Mouse (Mus musculus): ENCODE results near the gene Wdr90. TPM values are rescaled to one million over a fixed set of nuclear protein-coding genes. Genes with fewer than 3 reads are reported as not detected.

Gene Wdr90
- total RNA-seq, 2 experiments from 2014 or later = 1.6 to 2.0 TPM

DNA sequence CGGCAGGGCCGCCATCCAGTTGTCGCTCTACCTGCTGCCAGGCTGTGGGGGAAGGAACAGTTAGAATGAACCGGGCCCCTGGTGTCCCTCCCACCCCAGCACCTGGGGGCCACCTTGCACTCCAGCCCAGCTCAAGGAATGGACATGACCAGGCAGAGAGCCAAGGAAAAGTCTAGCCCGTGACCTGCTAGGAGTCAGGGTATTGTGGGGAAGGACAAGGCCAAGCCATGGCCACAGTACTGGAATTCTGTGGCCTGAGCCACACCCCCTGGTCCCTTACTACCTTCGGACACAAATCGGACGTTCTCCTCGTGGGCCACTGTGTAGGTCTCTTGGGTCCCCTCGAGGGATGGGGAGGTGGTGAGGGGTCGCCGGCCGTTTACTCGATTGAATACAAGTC is 3.0 kb upstream of the Wdr90 start:
- no peak for DNase-seq
- intact Hi-C loops (cut with DNase I; ENCODE audit: low total_unique reads) = no loop called here

DNA sequence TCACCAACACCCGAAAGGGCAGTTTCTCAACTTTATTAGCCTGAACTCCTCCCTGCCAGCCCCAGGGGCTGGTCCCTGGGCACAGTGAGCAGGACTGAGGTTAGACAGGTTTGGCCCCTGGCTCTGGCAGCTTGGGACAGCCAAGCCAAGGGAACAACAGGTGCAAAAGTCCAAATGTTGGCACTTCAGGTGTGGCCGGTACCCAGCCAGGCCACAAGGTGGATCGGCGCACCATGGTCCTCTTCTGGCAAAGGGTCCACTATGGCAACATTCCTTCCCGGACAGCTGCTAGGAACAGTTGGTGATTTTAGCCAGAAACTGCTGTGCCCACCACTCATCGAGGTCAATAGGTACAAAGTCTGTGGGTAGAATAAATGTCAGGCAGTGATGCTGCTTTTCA is 2.4 kb upstream of the Wdr90 start:
- DNase-seq = no peak
- intact Hi-C loops (cut with DNase I; ENCODE audit: low total_unique reads) = no loop called here

DNA sequence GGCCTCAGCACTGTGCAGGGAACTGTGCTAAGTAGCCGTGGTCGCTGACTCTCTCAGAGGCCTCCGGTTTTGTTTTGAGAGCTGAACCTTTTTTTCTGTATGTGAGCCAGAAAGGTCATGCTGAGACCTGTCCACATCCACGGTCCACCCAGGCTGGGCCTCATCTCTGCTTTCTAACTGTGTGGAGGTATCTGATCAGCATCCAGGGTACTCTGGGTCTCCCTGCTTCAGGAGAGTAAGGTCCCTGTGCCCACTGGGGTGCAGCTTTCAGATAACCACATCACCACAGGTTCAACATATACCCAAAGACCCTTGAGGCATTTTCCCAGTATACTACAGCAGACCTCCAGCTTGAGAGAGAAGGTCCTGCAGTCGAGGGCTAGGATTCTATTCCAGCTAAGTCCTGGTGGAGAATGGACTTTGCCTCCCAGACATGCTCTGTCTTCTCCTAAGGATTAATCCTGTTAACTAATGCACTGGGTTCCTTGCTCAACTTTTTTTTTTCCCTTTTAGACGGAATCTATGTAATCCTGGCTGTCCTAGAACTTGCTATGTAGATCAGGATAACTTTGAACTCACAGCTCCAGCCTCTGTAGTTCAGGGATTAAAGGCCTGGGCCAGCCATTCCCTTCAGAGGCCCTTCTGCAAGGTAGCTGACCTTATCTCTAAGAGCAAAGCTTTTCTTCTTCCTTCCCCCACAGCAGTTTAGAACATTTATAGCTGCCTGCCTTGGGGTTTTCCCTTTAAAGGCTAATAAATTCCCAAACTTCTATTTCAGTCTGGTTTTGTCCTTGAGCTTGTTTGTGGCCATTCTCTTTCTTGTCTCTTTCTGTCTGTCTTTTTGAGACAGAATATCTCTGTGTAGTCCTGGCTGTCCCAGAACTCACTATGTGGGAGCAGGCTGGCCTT is 657 bp upstream of the Wdr90 start:
- intact Hi-C loops (cut with DNase I; ENCODE audit: low total_unique reads) = no loop called here
- no peak for DNase-seq

DNA sequence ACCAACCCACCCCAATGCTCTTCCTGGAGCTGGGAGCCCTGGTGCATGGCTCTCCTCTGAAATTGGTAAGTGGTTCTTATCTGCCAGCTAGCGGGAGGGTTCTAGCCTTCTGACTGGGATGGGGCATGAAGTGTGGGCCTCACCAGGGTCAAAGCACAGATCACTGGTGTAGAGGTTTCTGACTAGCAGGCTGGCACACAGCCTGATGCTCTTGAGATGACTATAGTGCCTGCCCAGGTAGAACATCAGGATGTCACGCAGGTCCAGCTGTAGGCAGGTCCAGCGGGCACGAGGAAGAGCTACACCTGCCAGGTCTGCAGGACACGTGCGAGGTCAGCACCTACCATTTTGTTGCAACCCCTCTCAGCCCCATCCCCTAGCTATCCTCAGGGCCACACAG is 1.1 kb downstream of the Wdr90 start:
- intact Hi-C loops (cut with DNase I; ENCODE audit: low total_unique reads) = no loop called here
- no peak for DNase-seq

DNA sequence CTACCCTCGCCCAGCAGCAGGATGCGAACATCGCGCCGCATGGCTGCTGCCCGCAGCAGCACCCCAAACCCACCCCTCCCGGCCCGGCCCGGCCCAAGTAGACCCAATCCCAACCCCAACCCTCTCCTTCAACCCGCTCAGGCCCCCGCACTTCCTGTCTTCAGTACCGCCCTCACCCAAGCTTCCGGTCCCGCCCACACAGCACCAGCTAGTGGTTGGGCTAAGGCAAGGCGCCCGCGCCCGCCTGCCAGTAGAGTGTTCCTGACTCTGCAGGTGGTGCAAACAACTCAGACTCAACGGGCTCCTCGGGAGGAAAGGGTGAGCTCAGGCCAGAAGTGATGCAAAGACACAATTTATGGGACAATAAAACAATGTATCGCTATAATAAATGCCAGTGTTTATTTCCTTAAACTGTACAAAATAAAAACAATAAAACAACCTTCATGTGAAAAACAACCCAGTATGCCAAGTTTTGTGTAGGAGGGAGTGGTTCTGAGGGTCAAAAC is 16.9 kb downstream of the Wdr90 start, which contains the start of gene Rhot2:
TSS of gene Rhot2 (minus strand) at position 456 of the 506 bp plus-strand sequence.
- intact Hi-C loops (cut with DNase I; ENCODE audit: low total_unique reads) = no loop called here
- DNase-seq = peak; percentile 96

DNA sequence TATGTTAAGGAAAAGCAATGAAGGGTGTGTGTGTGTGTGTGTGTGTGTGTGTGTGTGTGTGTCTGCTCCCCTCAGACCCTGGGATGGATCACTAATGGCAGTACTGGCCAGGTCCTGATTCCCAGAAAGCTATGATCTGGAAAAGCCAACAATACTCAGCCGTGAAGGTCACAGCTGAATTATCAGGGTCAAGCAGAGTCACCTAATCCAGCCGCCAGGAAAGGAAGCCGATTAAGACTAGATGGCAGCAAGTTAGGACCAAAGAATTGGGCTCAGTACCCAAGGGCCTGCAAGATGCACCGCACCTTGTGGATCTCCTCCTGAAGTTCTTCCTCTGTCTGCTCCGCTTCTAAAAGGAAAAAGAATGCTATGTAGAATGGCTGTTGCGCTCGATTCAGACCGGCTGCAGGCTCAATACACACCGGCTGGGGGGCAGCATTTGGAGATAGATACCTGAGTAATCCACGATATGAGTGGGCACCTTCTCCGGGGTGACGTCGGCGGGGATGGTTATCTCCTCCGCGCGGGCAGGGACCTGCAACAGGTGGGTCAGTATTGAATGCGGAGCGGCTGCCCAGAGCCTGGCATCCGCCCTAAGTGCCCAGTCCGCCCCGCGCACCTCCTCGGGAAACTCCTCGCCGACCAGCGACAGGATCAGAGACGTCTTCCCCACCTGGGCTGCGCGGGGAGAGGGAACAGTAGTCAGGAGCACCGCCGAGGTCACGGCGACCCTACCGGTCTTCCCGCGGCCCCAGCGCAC is 17.5 kb downstream of the Wdr90 start:
- intact Hi-C loops (cut with DNase I; ENCODE audit: low total_unique reads) = no loop called here
- no peak for DNase-seq

DNA sequence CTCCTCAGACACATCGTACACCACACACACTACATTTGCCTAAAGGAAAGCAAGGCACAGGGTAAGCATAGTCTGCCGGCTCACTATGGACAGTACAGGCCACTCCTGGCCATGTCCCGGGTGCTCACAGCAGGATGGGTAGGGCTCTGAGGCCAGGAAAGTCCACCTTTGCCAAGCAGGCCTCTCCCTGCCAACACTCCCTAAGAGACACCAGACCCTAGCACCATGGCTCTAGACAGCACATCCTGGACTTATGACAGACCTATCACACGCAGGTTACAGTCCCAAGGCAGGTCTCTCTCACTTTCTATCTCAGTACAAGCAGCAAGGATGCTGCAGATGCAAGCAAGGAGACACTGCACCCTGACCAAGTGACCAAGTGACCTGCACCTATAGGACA is 18.2 kb downstream of the Wdr90 start:
- no peak for DNase-seq
- intact Hi-C loops (cut with DNase I; ENCODE audit: low total_unique reads) = no loop called here

DNA sequence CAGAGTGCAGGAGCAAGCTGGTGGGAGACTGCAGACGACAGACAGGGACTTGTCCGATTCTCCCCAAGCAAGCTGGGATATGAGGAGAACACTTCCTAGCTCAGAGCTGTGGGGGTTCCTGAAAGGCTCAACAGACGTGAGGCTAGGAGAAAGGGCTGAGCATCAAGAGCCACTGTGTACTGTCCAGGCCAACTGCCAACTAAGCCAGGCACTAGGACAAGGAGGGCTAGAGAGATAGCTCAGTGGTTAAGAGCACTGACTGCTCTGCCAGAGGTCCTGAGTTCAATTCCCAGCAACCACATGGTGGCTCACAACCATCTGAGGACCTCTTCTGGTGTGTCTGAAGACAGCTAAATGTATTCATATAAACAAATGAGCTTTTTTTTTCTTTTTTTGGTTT is 18.8 kb downstream of the Wdr90 start:
- intact Hi-C loops (cut with DNase I; ENCODE audit: low total_unique reads) = no loop called here
- DNase-seq = no peak

DNA sequence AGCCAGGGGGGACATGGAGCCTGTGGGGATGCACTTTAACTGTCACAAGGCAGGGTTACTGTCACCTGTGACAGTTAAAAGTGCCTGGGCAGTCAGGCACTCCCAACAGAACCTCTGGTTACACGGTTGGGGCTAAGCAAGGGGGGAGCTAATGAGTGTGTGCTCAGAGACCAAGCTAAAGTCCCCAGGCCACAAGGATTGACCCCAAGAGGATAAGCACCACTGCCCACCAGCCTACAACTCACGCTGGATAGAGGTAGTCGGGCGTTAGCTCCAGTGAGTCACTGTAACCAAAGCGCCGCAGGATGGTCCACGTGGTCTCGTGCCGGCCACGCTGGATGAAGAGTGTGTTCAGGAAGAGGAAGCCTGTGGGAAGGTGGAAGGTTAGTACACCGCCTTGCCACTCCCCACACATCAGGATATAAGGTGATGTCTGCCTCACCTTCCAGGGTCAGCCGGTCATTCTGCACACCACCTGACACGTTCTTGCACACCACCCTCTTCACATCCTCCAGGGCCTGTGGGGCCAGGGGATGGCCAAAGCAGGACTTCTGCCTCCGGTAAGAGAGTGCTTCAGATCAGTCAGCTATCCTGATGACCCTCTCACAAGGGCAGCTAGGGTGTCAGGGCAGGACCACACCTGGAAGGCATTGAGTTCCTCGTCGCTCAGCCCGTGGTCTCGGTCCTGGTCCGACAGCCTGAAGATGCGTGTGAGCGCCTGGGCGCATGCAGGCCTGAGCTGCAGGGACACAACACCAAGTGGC is 20.0 kb downstream of the Wdr90 start, which contains the start of gene Gm20683:
TSS of gene Gm20683 (minus strand) at position 647 of the 764 bp plus-strand sequence.
- intact Hi-C loops (cut with DNase I; ENCODE audit: low total_unique reads) = no loop called here
- no peak for DNase-seq

DNA sequence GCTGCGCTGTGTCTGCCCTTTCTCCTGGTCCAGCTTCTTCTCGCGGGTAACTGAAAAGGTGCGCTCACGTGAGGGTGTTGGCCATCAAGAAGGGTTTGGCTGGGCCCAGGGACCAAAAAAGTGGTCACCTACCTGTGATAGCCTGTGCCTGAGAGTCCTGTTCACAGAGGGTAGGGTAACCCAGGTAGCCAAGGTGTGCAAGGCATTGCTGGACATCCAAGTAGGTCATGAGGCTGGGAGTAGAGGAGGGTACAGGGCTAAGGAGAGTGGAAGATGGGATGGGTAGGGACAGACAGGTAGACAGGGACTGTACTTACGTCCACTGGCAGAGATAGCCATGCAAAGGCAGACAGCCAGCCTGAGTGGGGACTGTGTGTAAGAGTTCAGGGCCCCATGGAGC is 20.8 kb downstream of the Wdr90 start:
- intact Hi-C loops (cut with DNase I; ENCODE audit: low total_unique reads) = no loop called here
- DNase-seq = no peak

DNA sequence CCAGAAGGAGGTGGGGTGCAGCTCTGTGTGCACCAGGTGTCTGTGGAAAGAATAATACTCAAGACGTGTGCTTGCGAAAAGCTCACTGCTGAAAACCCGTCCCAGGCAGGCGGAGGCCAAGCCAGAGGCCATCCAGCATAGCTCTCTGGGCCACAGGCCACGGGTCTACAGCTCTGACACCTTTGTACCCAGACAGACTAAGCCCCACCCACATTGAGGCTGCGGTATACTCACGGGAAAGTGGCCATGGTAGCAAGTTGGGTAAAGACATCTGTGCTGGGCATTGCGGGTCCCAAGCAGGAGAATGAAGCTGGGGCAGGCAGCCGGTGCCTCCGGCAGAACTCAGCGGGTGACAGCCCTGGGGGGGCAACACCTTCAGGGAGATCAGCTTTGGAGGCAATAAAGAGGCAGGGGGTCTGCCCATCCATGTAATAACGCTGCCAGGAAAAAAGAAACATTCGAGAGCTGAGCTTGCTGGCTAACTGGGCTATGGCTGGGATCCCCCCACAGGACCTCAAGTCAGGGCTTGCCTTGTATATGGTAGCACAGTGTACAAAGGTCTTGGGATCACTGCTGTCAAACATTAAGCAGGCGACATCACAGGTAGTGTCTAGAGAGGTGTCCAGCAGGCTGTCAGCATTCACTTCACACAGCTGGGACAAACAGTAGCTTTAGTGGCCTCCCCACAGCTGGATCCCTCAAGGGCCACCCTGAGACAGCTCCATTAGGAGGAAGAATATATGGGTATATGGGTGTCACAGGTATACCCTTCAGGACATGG is 21.7 kb downstream of the Wdr90 start:
- DNase-seq = no peak
- intact Hi-C loops (cut with DNase I; ENCODE audit: low total_unique reads) = no loop called here

DNA sequence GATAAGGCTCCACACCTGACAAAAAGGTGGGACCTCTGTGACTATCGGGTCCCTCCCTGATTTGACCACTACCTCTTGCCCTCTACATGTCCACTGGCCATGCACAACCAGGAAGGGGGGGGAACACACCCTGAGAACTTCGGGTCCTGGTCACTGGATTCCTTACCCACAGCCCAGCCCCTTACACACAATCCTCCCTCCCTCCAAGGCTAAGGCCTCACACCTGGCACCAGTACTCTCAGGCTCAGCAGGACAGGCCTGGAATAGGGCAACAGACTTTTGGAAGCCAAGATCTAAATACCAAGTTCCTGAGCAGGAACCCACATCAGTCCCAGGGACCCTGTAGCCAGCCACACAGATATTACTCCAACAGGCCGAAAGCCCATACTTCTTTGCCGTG is 22.4 kb downstream of the Wdr90 start:
- intact Hi-C loops (cut with DNase I; ENCODE audit: low total_unique reads) = no loop called here
- DNase-seq = no peak

DNA sequence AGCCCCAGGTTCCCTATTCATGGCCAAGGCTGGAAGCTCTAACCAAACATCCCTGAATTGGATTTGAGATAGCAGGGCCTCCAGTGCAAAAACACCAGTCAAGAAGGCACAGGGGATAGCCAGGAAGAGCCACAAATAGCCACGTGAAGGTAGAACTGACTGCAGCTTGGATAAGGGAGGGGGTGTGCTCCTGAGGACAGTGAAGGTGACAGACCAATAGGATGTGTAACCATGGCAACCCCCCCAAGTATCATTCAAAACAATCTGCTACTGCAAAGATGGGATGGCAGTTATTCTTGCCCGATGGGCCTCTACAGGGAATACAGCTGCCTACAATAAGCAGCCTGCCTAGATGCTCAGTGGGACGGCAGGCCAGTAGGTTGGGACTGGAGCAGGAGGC is 23.8 kb downstream of the Wdr90 start:
- DNase-seq = no peak
- intact Hi-C loops (cut with DNase I; ENCODE audit: low total_unique reads) = no loop called here

DNA sequence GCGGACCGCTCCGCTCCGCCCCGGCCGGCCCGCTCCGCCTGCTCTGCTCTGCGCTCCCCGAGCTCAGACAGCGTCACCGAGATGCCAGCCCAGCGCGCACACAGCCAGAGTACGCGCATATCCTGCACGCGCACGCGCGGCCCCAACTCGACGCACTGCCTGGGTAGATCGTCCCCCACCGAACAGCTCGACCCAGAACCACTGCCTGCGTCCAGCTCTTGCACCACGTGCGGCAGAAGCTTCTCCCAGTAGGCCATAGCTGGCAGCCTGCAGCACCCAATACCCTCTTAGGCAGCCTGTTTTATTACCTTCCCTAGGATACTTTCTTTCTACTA is 24.3 kb downstream of the Wdr90 start, which contains the start of gene Rhbdl1:
TSS of gene Rhbdl1 (minus strand) at position 220 of the 335 bp plus-strand sequence.
- intact Hi-C loops (cut with DNase I; ENCODE audit: low total_unique reads) = no loop called here
- peak; percentile 78 for DNase-seq

DNA sequence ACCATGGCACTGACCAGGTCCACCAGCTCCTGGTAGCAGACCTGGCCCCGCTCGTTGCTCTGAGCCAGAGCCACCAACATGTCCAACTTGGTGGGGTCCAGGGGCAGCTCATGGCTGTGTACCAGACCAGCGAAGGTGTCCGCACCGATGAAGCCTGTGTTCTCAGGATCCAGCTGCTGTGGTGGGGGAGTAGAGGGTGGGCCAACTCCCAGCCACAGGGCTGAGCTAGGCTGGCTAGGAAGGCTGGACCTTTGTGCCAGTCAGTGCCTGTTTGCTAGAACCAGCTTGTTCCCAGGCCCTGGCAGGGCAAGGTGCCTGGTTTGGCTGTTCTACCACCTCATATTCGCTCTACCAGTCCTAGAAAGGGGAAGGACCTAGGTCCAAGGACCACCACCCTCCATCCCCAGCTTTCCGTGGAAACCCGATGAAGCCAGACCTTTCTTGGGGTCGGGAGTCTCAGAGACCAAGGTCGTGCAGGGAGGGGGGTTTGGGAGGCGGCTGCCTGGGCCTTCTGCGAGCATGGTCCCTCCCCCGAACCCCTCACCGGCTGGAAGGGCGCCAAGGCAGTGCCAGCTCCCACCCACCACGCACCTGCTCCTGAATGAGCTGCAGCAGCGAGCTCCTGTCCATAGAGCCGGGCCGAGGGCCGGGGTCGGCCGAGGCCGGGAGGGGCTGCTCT is 24.8 kb downstream of the Wdr90 start:
- intact Hi-C loops (cut with DNase I; ENCODE audit: low total_unique reads) = no loop called here
- DNase-seq = no peak

DNA sequence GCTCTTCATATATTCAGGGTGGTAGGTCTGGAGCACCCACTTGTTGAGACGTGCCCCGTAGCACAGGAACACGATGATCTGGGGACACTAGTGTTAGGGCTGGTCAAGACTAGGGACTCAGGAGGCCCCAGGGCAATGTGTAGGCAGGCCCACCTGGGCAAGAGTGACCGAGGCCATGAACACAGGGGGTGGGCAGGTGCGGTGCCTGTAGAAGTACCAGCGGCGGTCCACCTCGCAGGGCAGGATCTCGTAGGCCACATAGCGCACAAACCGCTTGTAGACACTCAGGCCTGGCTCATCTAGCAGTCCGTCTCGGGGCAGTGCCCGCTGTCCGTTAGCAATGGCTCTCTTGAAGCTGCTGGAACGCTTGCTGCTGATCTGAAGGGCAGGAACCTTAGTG is 25.5 kb downstream of the Wdr90 start:
- no peak for DNase-seq
- intact Hi-C loops (cut with DNase I; ENCODE audit: low total_unique reads) = no loop called here

DNA sequence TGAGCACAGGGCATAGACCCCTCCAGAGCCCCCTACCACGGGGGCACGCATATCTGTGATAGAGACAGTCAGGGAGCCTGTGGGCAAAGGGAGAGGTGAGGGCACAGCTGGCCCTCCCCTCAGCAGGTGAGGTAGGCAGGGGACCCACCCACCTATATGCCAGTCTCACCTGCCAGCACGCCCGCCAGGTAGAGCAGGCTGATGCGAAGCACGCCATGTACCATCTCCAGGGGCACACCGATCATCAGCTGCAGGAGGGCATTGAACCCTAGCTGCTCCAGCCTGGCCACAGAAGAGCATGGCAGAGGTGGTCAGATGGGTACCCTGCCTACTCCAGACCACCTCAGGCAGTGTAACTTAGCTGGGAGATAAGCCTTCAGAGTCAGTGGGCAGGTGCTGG is 26.0 kb downstream of the Wdr90 start:
- DNase-seq = no peak
- intact Hi-C loops (cut with DNase I; ENCODE audit: low total_unique reads) = no loop called here

DNA sequence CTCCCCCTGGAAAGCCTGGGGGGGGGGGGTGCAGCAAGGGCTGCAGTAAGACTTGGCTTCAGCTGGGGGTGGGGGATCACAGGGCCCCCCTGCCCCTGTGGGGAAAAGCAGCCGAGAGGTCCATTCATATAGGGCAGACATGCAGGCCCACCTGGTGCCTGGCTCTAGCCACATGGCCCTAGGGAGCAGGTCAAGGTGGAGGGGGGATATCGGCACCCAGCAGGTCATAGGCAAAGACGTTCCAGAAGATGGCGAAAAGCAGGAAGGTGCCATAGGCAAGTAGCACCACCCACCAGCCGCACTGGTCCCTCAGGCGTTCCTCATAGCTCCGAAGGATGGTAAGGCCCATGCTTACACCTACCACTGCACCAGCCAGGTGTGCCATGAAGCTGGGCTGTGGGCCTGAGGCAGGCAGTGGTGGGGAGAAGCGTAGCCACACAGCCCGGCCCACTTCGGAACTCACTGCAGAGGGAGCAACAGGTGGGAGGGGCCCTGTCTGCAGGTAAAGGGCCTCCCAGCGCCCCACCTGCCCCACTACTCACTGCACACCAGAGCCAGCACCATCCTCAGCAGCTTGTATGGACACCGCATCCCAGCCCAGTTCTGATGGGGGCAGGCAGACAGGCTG is 26.6 kb downstream of the Wdr90 start:
- intact Hi-C loops (cut with DNase I; ENCODE audit: low total_unique reads) = no loop called here
- no peak for DNase-seq
